Mouse (Mus musculus) ovary, postnatal 14 days (tissue): ENCODE results near the gene D430019H16Rik.

Source experiments
- DNase-seq: peaks from one replicate; pipeline ENCODE4 v3.0.0; 2022; ENCODE audit warnings: low spot score

D430019H16Rik gene

GRCm38 (mm10) chr12:105490227-105490626, 36.6 kb downstream of the D430019H16Rik start:
- DNase-seq, result no peak

- no peak for DNase-seq
These were observed 37.1 kb downstream of the D430019H16Rik start for GRCm38 (mm10) chr12:105490794-105491193.

- DNase-seq, result no peak
These were observed 41.1 kb downstream of the D430019H16Rik start for GRCm38 (mm10) chr12:105494796-105495195.

- peak; percentile 77 for DNase-seq
These were observed 44.2 kb downstream of the D430019H16Rik start for GRCm38 (mm10) chr12:105497894-105498293.

GRCm38 (mm10) chr12:105498423-105498822, 44.8 kb downstream of the D430019H16Rik start:
- DNase-seq, result no peak

GRCm38 (mm10) chr12:105498842-105499241, 45.2 kb downstream of the D430019H16Rik start:
- DNase-seq, result no peak

- no peak for DNase-seq
These were observed 47.3 kb downstream of the D430019H16Rik start for GRCm38 (mm10) chr12:105500940-105501339.

GRCm38 (mm10) chr12:105504736-105505135, 51.1 kb downstream of the D430019H16Rik start:
- DNase-seq, result no peak

- DNase-seq, result no peak
These were observed 57.5 kb downstream of the D430019H16Rik start for GRCm38 (mm10) chr12:105511109-105511508.

- DNase-seq, result no peak
These were observed 58.2 kb downstream of the D430019H16Rik start for GRCm38 (mm10) chr12:105511671-105512502.

GRCm38 (mm10) chr12:105514111-105514510, 60.5 kb downstream of the D430019H16Rik start:
- no peak for DNase-seq

GRCm38 (mm10) chr12:105517026-105517675, 63.5 kb downstream of the D430019H16Rik start:
- no peak for DNase-seq

GRCm38 (mm10) chr12:105519851-105520250, 66.2 kb downstream of the D430019H16Rik start:
- DNase-seq, result no peak

GRCm38 (mm10) chr12:105521170-105521762, 67.6 kb downstream of the D430019H16Rik start:
- DNase-seq, result no peak

- no peak for DNase-seq
These were observed 70.1 kb downstream of the D430019H16Rik start for GRCm38 (mm10) chr12:105523737-105524136.

GRCm38 (mm10) chr12:105526186-105526585, 72.5 kb downstream of the D430019H16Rik start:
- DNase-seq, result no peak

GRCm38 (mm10) chr12:105526829-105527228, 73.2 kb downstream of the D430019H16Rik start:
- no peak for DNase-seq

- no peak for DNase-seq
These were observed 75.9 kb downstream of the D430019H16Rik start for GRCm38 (mm10) chr12:105529545-105529944.

- DNase-seq, result no peak
These were observed 78.2 kb downstream of the D430019H16Rik start for GRCm38 (mm10) chr12:105531724-105532371.

GRCm38 (mm10) chr12:105534842-105535241, 81.2 kb downstream of the D430019H16Rik start:
- no peak for DNase-seq

GRCm38 (mm10) chr12:105535968-105536760, 82.5 kb downstream of the D430019H16Rik start:
- DNase-seq, result no peak
